Mouse (Mus musculus) CH12.LX (cell line): ENCODE data around the gene Dusp15. TPM values are rescaled to one million over a fixed set of nuclear protein-coding genes. Genes with fewer than 3 reads are reported as not detected.

Experiments used
- DNase-seq: peaks from one replicate; pipeline ENCODE4 v3.0.0-alpha.2; 2013; ENCODE audit errors: extremely low read depth
- H3K27ac ChIP-seq: 2 replicates; pipeline ENCODE4 v1.5.1; 2012; ENCODE audit warnings: low read depth, mild to moderate bottlenecking, control low read depth, moderate library complexity; ENCODE audit not compliant: insufficient read depth
- H3K27me3 ChIP-seq: replicated peaks from 2 replicates; pipeline ENCODE3; 2012; ENCODE audit warnings: inconsistent platforms
- H3K36me3 ChIP-seq, 2 experiments: replicated peaks in 1 of 2; 2 replicates each; pipeline versions ENCODE3 to v1.6.1; 2012; ENCODE audit warnings: inconsistent platforms in 1 of 2, low read length in 1 of 2, mild to moderate bottlenecking in 1 of 2, mixed read lengths in 1 of 2, moderate library complexity in 1 of 2; ENCODE audit not compliant: control insufficient read depth in 1 of 2, insufficient read depth in 1 of 2
- H3K4me1 ChIP-seq, 2 experiments: 2 replicates each; pipeline ENCODE4 v1.6.1; 2012; ENCODE audit warnings: inconsistent platforms in 1 of 2, moderate library complexity in 1 of 2; ENCODE audit not compliant: insufficient read depth in 2 of 2, control insufficient read depth in 1 of 2
- H3K4me2 ChIP-seq: 2 replicates; pipeline ENCODE4 v1.6.1; 2012; ENCODE audit warnings: low read depth, mild to moderate bottlenecking, control low read depth; ENCODE audit not compliant: poor library complexity, insufficient read depth, severe bottlenecking
- H3K4me3 ChIP-seq, 3 experiments: fragments of 150-350 bp in 1 of 3; sonication (generic) in 1 of 3; replicated peaks in 1 of 3; 2 replicates each; pipeline versions ENCODE3 to v1.5.1; 2011 to 2012; ENCODE audit warnings: low read depth in 2 of 3, low read length in 2 of 3, mild to moderate bottlenecking in 2 of 3, moderate library complexity in 2 of 3, control low read depth in 1 of 3, improper control_type of control experiment in 1 of 3, inconsistent platforms in 1 of 3, mixed read lengths in 1 of 3; ENCODE audit not compliant: poor library complexity in 1 of 3
- H3K79me2 ChIP-seq: replicated peaks from 2 replicates; pipeline ENCODE4 v1.6.1; 2012; ENCODE audit warnings: mild to moderate bottlenecking, moderate library complexity; ENCODE audit not compliant: control insufficient read depth, poor library complexity, insufficient read depth, severe bottlenecking; ENCODE audit errors: extremely low read depth
- H3K9ac ChIP-seq: 2 replicates; pipeline ENCODE4 v1.6.1; 2012; ENCODE audit warnings: low read depth, mild to moderate bottlenecking, control low read depth, moderate library complexity; ENCODE audit not compliant: insufficient read depth
- H3K9me3 ChIP-seq: replicated peaks from 2 replicates; pipeline ENCODE3; 2012; ENCODE audit warnings: low read length, inconsistent platforms, mixed read lengths
- BHLHE40 ChIP-seq: IDR thresholded peaks from 2 replicates; pipeline ENCODE4 v1.6.1; 2011; ENCODE audit warnings: mild to moderate bottlenecking, low read depth, low read length, improper control_type of control experiment
- CHD1 ChIP-seq: IDR thresholded peaks from 2 replicates; pipeline ENCODE4 v1.6.1; 2012; ENCODE audit warnings: low read depth, low read length, improper control_type of control experiment, inconsistent platforms
- CHD2 ChIP-seq: IDR thresholded peaks from 2 replicates; pipeline ENCODE4 v1.6.1; 2011; ENCODE audit warnings: low read length, improper control_type of control experiment
- ETS1 ChIP-seq: conservative IDR thresholded peaks from 2 replicates; pipeline ENCODE4 v1.6.1; 2012; ENCODE audit warnings: low read depth, mild to moderate bottlenecking, inconsistent platforms, low read length, improper control_type of control experiment, moderate library complexity
- HCFC1 ChIP-seq: IDR thresholded peaks from 2 replicates; pipeline ENCODE4 v1.6.1; 2012; ENCODE audit warnings: low read depth, mild to moderate bottlenecking, inconsistent platforms, low read length, improper control_type of control experiment
- IRF4 ChIP-seq: IDR thresholded peaks from 2 replicates; pipeline ENCODE4 v1.6.1; 2014; ENCODE audit warnings: low read depth, mild to moderate bottlenecking, inconsistent platforms, low read length, improper control_type of control experiment
- JUN ChIP-seq: IDR thresholded peaks from 2 replicates; pipeline ENCODE4 v1.6.1; 2011; ENCODE audit warnings: low read depth, mild to moderate bottlenecking, low read length, improper control_type of control experiment, moderate library complexity; ENCODE audit not compliant: insufficient read depth
- JUND ChIP-seq: conservative IDR thresholded peaks from 2 replicates; pipeline ENCODE4 v1.6.1; 2011; ENCODE audit warnings: low read depth, low read length, improper control_type of control experiment
- KAT2A ChIP-seq: IDR thresholded peaks from 2 replicates; pipeline ENCODE4 v1.6.1; 2012; ENCODE audit warnings: low read length, improper control_type of control experiment, inconsistent platforms; ENCODE audit not compliant: insufficient replicate concordance
- MAFK ChIP-seq: IDR thresholded peaks from 2 replicates; pipeline ENCODE4 v1.6.1; 2011; ENCODE audit warnings: low read length, improper control_type of control experiment; ENCODE audit not compliant: insufficient replicate concordance
- MAX ChIP-seq: IDR thresholded peaks from 2 replicates; pipeline ENCODE4 v1.6.1; 2011; ENCODE audit warnings: low read length, improper control_type of control experiment
- MAZ ChIP-seq: IDR thresholded peaks from 2 replicates; pipeline ENCODE4 v1.6.1; 2012; ENCODE audit warnings: low read depth, mild to moderate bottlenecking, inconsistent platforms, low read length, improper control_type of control experiment, moderate library complexity
- PAX5 ChIP-seq: IDR thresholded peaks from 2 replicates; pipeline ENCODE4 v1.6.1; 2012; ENCODE audit warnings: low read length, inconsistent platforms, mixed read lengths
- RAD21 ChIP-seq: IDR thresholded peaks from 2 replicates; pipeline ENCODE4 v1.6.1; 2011; ENCODE audit warnings: low read depth, mild to moderate bottlenecking, low read length, improper control_type of control experiment, moderate library complexity
- TBP ChIP-seq: conservative IDR thresholded peaks from 2 replicates; pipeline ENCODE4 v1.6.1; 2011; ENCODE audit warnings: low read depth, low read length, improper control_type of control experiment
- USF2 ChIP-seq: conservative IDR thresholded peaks from 2 replicates; pipeline ENCODE4 v1.6.1; 2011; ENCODE audit warnings: low read depth, low read length, improper control_type of control experiment
- dilution Hi-C: fragments of 300-500 bp; cut with MboI; formaldehyde crosslinking; loops from 2 replicates; pipeline ENCODE4 v1.14.3; 2020; ENCODE audit warnings: low sequenced_read_pairs; ENCODE audit not compliant: extremely low pct_unique_long_range_greater_than_20kb, extremely low pct_ligation_motif_present
- in situ Hi-C: fragments of 300-500 bp; cut with MboI; formaldehyde crosslinking; loops from 3 replicates; pipeline ENCODE4 v1.14.3; 2019; ENCODE audit warnings: low sequenced_read_pairs, low pct_ligation_motif_present, low pct_unique_long_range_greater_than_20kb, mixed read lengths
- polyA plus RNA-seq: library from polyadenylated mRNA; unstranded; fragments of >175 nt; gene quantifications from 2 replicates; pipeline ENCODE4 v1.2.1, GENCODE M21; 2012; ENCODE audit warnings: low read depth; ENCODE audit not compliant: insufficient read length
- total RNA-seq, 2 experiments: library from RNA; depleted of rRNA; stranded (reverse); fragments of 300-350 nt in 1 of 2; fragments of >200 nt in 1 of 2; gene quantifications; 2 replicates each; pipeline ENCODE4 v1.2.3; 2012 to 2014

Dusp15 gene
- total and polyA plus RNA-seq, 3 experiments: 0.08 to 0.13 TPM; not detected in 1

- TF ChIP-seq RAD21: no peak
- Histone ChIP-seq H3K27ac (no peak within 1 kb of the TSS), H3K4me3 (no peak within 1 kb of the TSS), H3K9ac (no peak within 1 kb of the TSS), H3K36me3 (no peaks in the 10 kb centered on the region), H3K27me3 (peaks cover 43% of the 10 kb centered on the region), H3K9me3 (peaks cover 7% of the 10 kb centered on the region), H3K4me2 (no peak within 1 kb of the TSS), H3K79me2 (no peaks in the 10 kb centered on the region), H3K4me1 (peaks cover 16 to 53% of the 10 kb centered on the region in 2 experiments)
- in situ Hi-C loops (loop anchor here (25.0 kb wide), 1 partner anchor 676 kb away; no protein-coding TSS in a partner anchor), dilution Hi-C loops (no loop called here)
- DNase-seq: no peak
These were observed 40.5 kb downstream of the Dusp15 start, which contains the start of gene Mylk2 for GRCm38 (mm10) chr2:152911031-152911430. TSS of gene Mylk2 (plus strand) at chr2:152911352.

GRCm38 (mm10) chr2:152909848-152910247 lies 41.6 kb downstream of the Dusp15 start:
- Histone ChIP-seq H3K9ac (no peak overlapping the region), H3K79me2 (no peaks in the 10 kb centered on the region), H3K9me3 (peaks cover 7% of the 10 kb centered on the region), H3K36me3 (no peaks in the 10 kb centered on the region), H3K4me2 (no peak overlapping the region), H3K27me3 (peaks cover 43% of the 10 kb centered on the region), H3K4me1 (peaks cover 16 to 53% of the 10 kb centered on the region in 2 experiments), H3K4me3 (no peak overlapping the region), H3K27ac (no peak overlapping the region)
- TF ChIP-seq KAT2A (no peak), TBP (no peak), JUND (no peak), HCFC1 (no peak), CHD1 (no peak), ETS1 (no peak), USF2 (no peak)
- dilution Hi-C loops: no loop called here
- no peak for DNase-seq
- in situ Hi-C loops: loop anchor here (25.0 kb wide), 1 partner anchor 677 kb away; no protein-coding TSS in a partner anchor

DNA sequence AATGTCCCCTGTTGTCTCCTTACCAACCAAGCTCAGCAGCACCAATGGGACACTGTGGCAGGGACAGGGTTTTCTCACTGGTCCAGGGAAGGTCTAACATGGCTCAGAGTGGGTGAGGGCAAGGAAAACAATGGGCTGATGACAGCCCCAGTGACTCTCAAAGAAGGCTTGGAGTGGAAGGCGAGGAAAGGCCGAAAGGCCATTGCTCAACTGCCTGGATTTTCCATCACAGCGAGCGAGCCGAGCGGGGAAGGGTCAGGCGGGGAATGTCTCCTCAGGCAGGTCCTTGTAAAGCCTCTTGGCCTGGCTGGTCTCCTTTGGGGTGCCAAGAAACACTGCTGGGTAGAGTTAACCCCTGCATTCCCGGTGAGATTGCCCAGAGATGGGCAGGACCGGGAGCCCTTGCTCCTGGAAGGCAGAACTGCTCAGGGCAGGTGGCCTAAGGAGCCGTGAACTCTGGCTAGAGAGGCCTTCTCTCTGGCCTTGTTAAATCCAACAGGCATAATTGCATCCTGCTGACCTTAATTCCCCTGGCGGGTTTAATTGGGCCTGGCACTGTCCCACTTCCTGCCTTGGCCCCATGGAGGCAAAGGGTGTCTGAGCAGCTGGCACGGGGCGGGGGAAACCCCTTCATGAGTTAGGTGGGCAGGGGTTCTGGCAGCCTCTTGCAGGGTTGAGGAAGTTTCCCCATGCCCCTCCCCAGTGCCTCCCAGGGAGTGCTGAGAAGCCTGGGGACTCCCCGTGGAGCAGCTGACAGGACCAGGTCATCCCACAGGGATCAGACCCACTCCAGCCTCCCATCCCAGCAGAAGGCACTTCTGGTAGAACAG lies 44.2 kb downstream of the Dusp15 start:
- in situ Hi-C loops: loop anchor here (25.0 kb wide), 1 partner anchor 680 kb away; no protein-coding TSS in a partner anchor

More for the DNA sequence above, 44.2 kb downstream of the Dusp15 start:
- TF ChIP-seq MAX: no peak
- TF ChIP-seq PAX5: no peak
- no peak for TF ChIP-seq IRF4
- no peak for TF ChIP-seq MAFK
- no peak for TF ChIP-seq CHD2
- TF ChIP-seq HCFC1: no peak
- 0 out of 2 replicates have a peak, but pooled peaks have one; percentile 13 for TF ChIP-seq ETS1
- TF ChIP-seq JUN: no peak
- TF ChIP-seq BHLHE40: peak; percentile 32; the same call in 1 of the 2 replicates
- TF ChIP-seq MAZ: no peak
- TF ChIP-seq, all 38 proteins: peak for 2
- no peak overlapping the region for H3K27ac ChIP-seq
- H3K4me3 ChIP-seq: no peak overlapping the region
- no peak overlapping the region for H3K4me2 ChIP-seq
- no peaks in the 10 kb centered on the region for H3K36me3 ChIP-seq
- dilution Hi-C loops: no loop called here
- H3K4me1 ChIP-seq: peaks cover 14 to 49% of the 10 kb centered on the region in 2 experiments
- no peak for DNase-seq
- no peak overlapping the region for H3K9ac ChIP-seq
- peaks cover 26% of the 10 kb centered on the region for H3K27me3 ChIP-seq
- H3K79me2 ChIP-seq: no peaks in the 10 kb centered on the region
- peaks cover 7% of the 10 kb centered on the region for H3K9me3 ChIP-seq
